Mouse (Mus musculus) liver, adult (tissue): ENCODE measurements around the gene Rasgef1b.

Experiments used
- GATA4 ChIP-seq: IDR thresholded peaks from 2 replicates; pipeline ENCODE4 v1.6.1; 2014; ENCODE audit warnings: mild to moderate bottlenecking, low read length; ENCODE audit not compliant: insufficient replicate concordance

Rasgef1b gene

GRCm38 (mm10) chr5:99478716-99479115 is 250.1 kb downstream of the Rasgef1b start:
- no peak for TF ChIP-seq GATA4

GRCm38 (mm10) chr5:99477420-99477815 is 251.4 kb downstream of the Rasgef1b start:
- TF ChIP-seq GATA4 = no peak

- no peak for TF ChIP-seq GATA4
Measured at GRCm38 (mm10) chr5:99476640-99477419, 252.0 kb downstream of the Rasgef1b start.

- no peak for TF ChIP-seq GATA4
Measured at GRCm38 (mm10) chr5:99472607-99473335, 256.1 kb downstream of the Rasgef1b start.

- no peak for TF ChIP-seq GATA4
Measured at GRCm38 (mm10) chr5:99471790-99472189, 257.1 kb downstream of the Rasgef1b start.

GRCm38 (mm10) chr5:99470613-99471012 is 258.3 kb downstream of the Rasgef1b start:
- no peak for TF ChIP-seq GATA4

- no peak for TF ChIP-seq GATA4
Measured at GRCm38 (mm10) chr5:99459007-99459406, 269.9 kb downstream of the Rasgef1b start.

- no peak for TF ChIP-seq GATA4
Measured at GRCm38 (mm10) chr5:99457291-99457690, 271.6 kb downstream of the Rasgef1b start.

GRCm38 (mm10) chr5:99451939-99452338 is 276.9 kb downstream of the Rasgef1b start:
- no peak for TF ChIP-seq GATA4

GRCm38 (mm10) chr5:99451416-99451815 is 277.4 kb downstream of the Rasgef1b start:
- no peak for TF ChIP-seq GATA4

- no peak for TF ChIP-seq GATA4
Measured at GRCm38 (mm10) chr5:99450994-99451393, 277.9 kb downstream of the Rasgef1b start.

- no peak for TF ChIP-seq GATA4
Measured at GRCm38 (mm10) chr5:99450463-99450862, 278.4 kb downstream of the Rasgef1b start.

GRCm38 (mm10) chr5:99447481-99447880 is 281.4 kb downstream of the Rasgef1b start:
- TF ChIP-seq GATA4 = no peak

- TF ChIP-seq GATA4 = no peak
Measured at GRCm38 (mm10) chr5:99445242-99445641, 283.6 kb downstream of the Rasgef1b start.

- TF ChIP-seq GATA4 = no peak
Measured at GRCm38 (mm10) chr5:99444777-99445176, 284.1 kb downstream of the Rasgef1b start.

GRCm38 (mm10) chr5:99440109-99440508 is 288.8 kb downstream of the Rasgef1b start:
- TF ChIP-seq GATA4 = no peak

GRCm38 (mm10) chr5:99438526-99438925 is 290.3 kb downstream of the Rasgef1b start:
- no peak for TF ChIP-seq GATA4

- TF ChIP-seq GATA4 = no peak
Measured at GRCm38 (mm10) chr5:99434226-99434625, 294.6 kb downstream of the Rasgef1b start.
